Mouse (Mus musculus): ENCODE measurements around the gene Adamtsl1.

DNA sequence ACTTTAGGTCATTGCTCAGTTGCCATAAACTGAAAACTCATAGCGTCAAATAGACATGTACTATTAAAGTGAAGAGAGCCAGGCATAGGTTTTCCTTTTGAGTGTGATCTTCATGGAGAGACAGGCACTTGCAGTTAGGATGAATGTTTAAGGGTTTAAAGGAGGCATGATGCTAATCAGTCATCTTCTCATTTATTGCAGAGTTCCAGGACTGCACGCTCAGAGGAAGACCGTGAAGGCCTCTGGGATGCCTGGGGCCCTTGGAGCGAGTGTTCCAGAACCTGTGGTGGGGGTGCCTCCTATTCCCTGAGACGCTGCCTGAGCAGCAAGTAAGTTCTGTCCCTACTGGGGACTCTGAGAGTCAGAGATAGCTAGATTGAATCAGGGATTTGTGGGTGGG is 573.5 kb downstream of the Adamtsl1 start:
- TF ChIP-seq CTCF (IDR thresholded peaks at IDR 0.05; ENCODE audit: control insufficient read depth, insufficient read depth, insufficient read length) (no peak), MAX (IDR thresholded peaks at IDR 0.05) (no peak), USF1 (IDR thresholded peaks at IDR 0.05; ENCODE audit: low read depth) (no peak), CEBPB (IDR thresholded peaks at IDR 0.05; ENCODE audit: low read depth) (no peak)
